ENCODE assay signal across 9 mouse cellular contexts in the genomic region with DNA sequence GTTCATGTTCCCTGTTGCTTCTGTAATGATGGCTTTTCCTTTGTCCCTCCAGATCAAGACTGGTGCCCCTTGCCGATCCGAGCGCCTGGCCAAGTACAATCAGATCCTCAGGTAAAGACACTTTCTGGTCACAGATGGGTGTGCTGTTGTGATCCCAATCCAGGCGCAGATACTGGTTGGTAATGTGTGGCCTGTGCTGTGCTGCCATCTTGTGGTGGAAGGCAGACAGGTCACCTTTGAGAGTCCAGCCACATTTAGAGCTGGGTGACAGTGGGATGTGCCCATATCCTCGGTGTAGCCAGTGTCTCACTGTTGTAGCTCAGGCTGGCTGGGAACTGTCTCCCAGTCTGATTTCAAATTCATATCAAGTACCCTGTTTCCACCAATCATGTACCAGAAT. TPM values are rescaled to one million over a fixed set of nuclear protein-coding genes. Genes with fewer than 3 reads are reported as not detected.
DNase-seq lines count a peak whose midpoint lies in the region; ATAC-seq and TF ChIP-seq lines count a peak whose summit lies in the region.
"Had no signal": no experiment of that assay in that cellular context is flagged by ENCODE, and none has a peak within 500 bp of the region (broad histone marks: within the 10 kb centered on the region; RNA-seq: fewer than 3 reads in every experiment).

No protein-coding gene starts in this region.

- H3K4me2 ChIP-seq in hindbrain, embryonic 12.5 days (replicated peaks), result no peak overlapping the region
- H3K4me2 ChIP-seq: heart, embryonic 15.5 days had no signal

- H3K4me3 ChIP-seq in embryonic fibroblast, embryonic 13.5 days (ENCODE audit: insufficient read depth, low read length), result no peak overlapping the region
- H3K4me3 ChIP-seq in hindbrain, embryonic 12.5 days, result no peak overlapping the region
- no peak overlapping the region for H3K4me3 ChIP-seq in left cerebral cortex, adult 2 months
- H3K4me3 ChIP-seq: heart, embryonic 15.5 days had no signal

- 65% methylated on average over 5 of the region's 5 CpGs for WGBS in hindbrain, embryonic 12.5 days

- TF ChIP-seq CTCF in embryonic fibroblast, embryonic 13.5 days (IDR thresholded peaks at IDR 0.05; ENCODE audit: borderline replicate concordance, insufficient read depth, low read length), result peak; percentile 98
- peak; percentile 91 for TF ChIP-seq CTCF in left cerebral cortex, adult 2 months (IDR thresholded peaks at IDR 0.05)

- ATAC-seq in hindbrain, embryonic 12.5 days (ENCODE audit: low FRiP score), result peak; percentile 51
- ATAC-seq in megakaryocyte progenitor cell, adult 5-6 weeks (replicated peaks; ENCODE audit: poor library complexity), result peak; percentile 96

- no peak for TF ChIP-seq POLR2A in embryonic fibroblast, embryonic 13.5 days (IDR thresholded peaks at IDR 0.05; ENCODE audit: low read depth, low read length)

- intact Hi-C loops in left cerebral cortex, adult 2 months (cut with DNase I), result loop anchor here (5.0 kb wide), 1 partner anchor 71 kb away; no protein-coding TSS in a partner anchor

- peak; percentile 79 for DNase-seq in embryo, embryonic 10 days (ENCODE audit: low spot score)
- no peak for DNase-seq in embryo, embryonic 9.5 days (ENCODE audit: extremely low spot score)
- DNase-seq in adrenal gland, postnatal 14 days, result peak; percentile 84
- DNase-seq in left cerebral cortex, adult 2 months (ENCODE audit: extremely low spot score in 1 of 2, low spot score in 2 of 2), result peak; percentile 62 to 75
- peak; percentile 67 for DNase-seq in right cerebral cortex, postnatal 4 days

- H3K27me3 ChIP-seq in hindbrain, embryonic 12.5 days, result no peaks in the 10 kb centered on the region
- H3K27me3 ChIP-seq: heart, embryonic 15.5 days had no signal

- no peak overlapping the region for H3K9ac ChIP-seq in hindbrain, embryonic 12.5 days
- H3K9ac ChIP-seq: heart, embryonic 15.5 days had no signal

- H3K9me3 ChIP-seq in hindbrain, embryonic 12.5 days (replicated peaks), result no peaks in the 10 kb centered on the region
- H3K9me3 ChIP-seq: heart, embryonic 15.5 days had no signal

- H3K36me3 ChIP-seq in hindbrain, embryonic 12.5 days, result peaks cover 73% of the 10 kb centered on the region

- no peak overlapping the region for H3K27ac ChIP-seq in embryonic fibroblast, embryonic 13.5 days (ENCODE audit: insufficient read depth, low read length)
- no peak overlapping the region for H3K27ac ChIP-seq in hindbrain, embryonic 12.5 days
- H3K27ac ChIP-seq in left cerebral cortex, adult 2 months, result no peak overlapping the region
- H3K27ac ChIP-seq: heart, embryonic 15.5 days had no signal

- H3K4me1 ChIP-seq in embryonic fibroblast, embryonic 13.5 days (ENCODE audit: control insufficient read depth, insufficient read depth, low read length), result peaks cover 2% of the 10 kb centered on the region; the same call in 1 of the 2 replicates
- peaks cover 25% of the 10 kb centered on the region for H3K4me1 ChIP-seq in hindbrain, embryonic 12.5 days

RNA-seq across cellular contexts. Expression of gene Eno1, which starts 11.5 kb away (rescaled TPM):
- 426 and 444 TPM in 2 replicates for total RNA-seq in adrenal gland, postnatal 14 days (2021)
- 672 and 858 TPM in 2 replicates for polyA plus RNA-seq in embryonic fibroblast, embryonic 13.5 days (2011; ENCODE audit: insufficient read length, low read depth, missing spikeins)
- 1,309 and 1,398 TPM in 2 replicates for polyA plus RNA-seq in hindbrain, embryonic 12.5 days (2016; fragmentation: Nextera tagmentation; extraction: Ambion mirVana)
- total RNA-seq in left cerebral cortex, adult 2 months (2021), result 100 to 1,000 TPM; 410 TPM
- 336 and 338 TPM in 2 replicates for total RNA-seq in megakaryocyte progenitor cell, adult 5-6 weeks (2015)
- total RNA-seq in megakaryocyte progenitor cell, adult 5-6 weeks (2017), result 357 and 368 TPM in 2 replicates

RNA-seq across cellular contexts. Expression of gene Rere, which starts 33.4 kb away (rescaled TPM):
- total RNA-seq in adrenal gland, postnatal 14 days (2021), result 108 and 131 TPM in 2 replicates
- polyA plus RNA-seq in embryonic fibroblast, embryonic 13.5 days (2011; ENCODE audit: insufficient read length, low read depth, missing spikeins), result 47.2 and 59.0 TPM in 2 replicates
- 60.5 and 66.1 TPM in 2 replicates for polyA plus RNA-seq in hindbrain, embryonic 12.5 days (2016; fragmentation: Nextera tagmentation; extraction: Ambion mirVana)
- total RNA-seq in left cerebral cortex, adult 2 months (2021), result 100 to 1,000 TPM; 113 to 125 TPM
- total RNA-seq in megakaryocyte progenitor cell, adult 5-6 weeks (2015), result 49.5 TPM in 2 replicates
- total RNA-seq in megakaryocyte progenitor cell, adult 5-6 weeks (2017), result 13.8 and 23.8 TPM in 2 replicates

RNA-seq across cellular contexts. Expression of gene Car6, which starts 46.9 kb away (rescaled TPM):
- 0.44 TPM in 1 of 2 replicates, not detected in the other for total RNA-seq in adrenal gland, postnatal 14 days (2021)
- polyA plus RNA-seq in embryonic fibroblast, embryonic 13.5 days (2011; ENCODE audit: insufficient read length, low read depth, missing spikeins), result 2.7 and 7.0 TPM in 2 replicates
- 0.41 TPM in 1 of 2 replicates, not detected in the other for polyA plus RNA-seq in hindbrain, embryonic 12.5 days (2016; fragmentation: Nextera tagmentation; extraction: Ambion mirVana)
- total RNA-seq in left cerebral cortex, adult 2 months (2021), result not detected
- 1.2 TPM in 1 of 2 replicates, not detected in the other for total RNA-seq in megakaryocyte progenitor cell, adult 5-6 weeks (2015)
- total RNA-seq in megakaryocyte progenitor cell, adult 5-6 weeks (2017), result 0.79 TPM in 1 of 2 replicates, not detected in the other
- polyA plus RNA-seq: heart, embryonic 15.5 days had no signal
